Mouse (Mus musculus) lung, adult 2 months (tissue): ENCODE results near the gene Tpm3. TPM values are rescaled to one million over a fixed set of nuclear protein-coding genes. Genes with fewer than 3 reads are reported as not detected.
A peak's percentile ranks its signal among the peaks of the same experiment; 100 is the strongest.

Experiments
- DNase-seq: peaks from one replicate; pipeline ENCODE4 v3.0.0; 2022
- H3K4me1 ChIP-seq: fragments of 200-500 bp; 2 replicates; pipeline ENCODE4 v1.6.1; 2011; ENCODE audit warnings: low read length; ENCODE audit not compliant: control insufficient read depth, insufficient read depth
- H3K4me3 ChIP-seq: fragments of 200-500 bp; replicated peaks from 2 replicates; pipeline ENCODE3; 2011; ENCODE audit warnings: low read depth, mild to moderate bottlenecking, control low read depth, low read length; ENCODE audit errors: extremely low read depth
- CTCF ChIP-seq: fragments of 200-500 bp; IDR thresholded peaks from 2 replicates; pipeline ENCODE4 v1.5.1; 2011; ENCODE audit warnings: mild to moderate bottlenecking, low read length, control low read depth; ENCODE audit not compliant: insufficient read depth
- POLR2A ChIP-seq: fragments of 200-500 bp; IDR thresholded peaks from 2 replicates; pipeline ENCODE4 v1.6.1; 2011; ENCODE audit warnings: low read depth, mild to moderate bottlenecking, control low read depth, low read length, borderline replicate concordance; ENCODE audit errors: extremely low read depth
- WGBS: fragments of 180-500 bp; shearing (Covaris S2); methylation state at CpG from one replicate; pipeline ENCODE4 v1.1.7; 2018; 5-methylcytosine and 5-hydroxymethylcytosine counted together
- polyA plus RNA-seq: library from polyadenylated mRNA; depleted of rRNA; stranded (reverse); fragments of >200 nt; gene quantifications from 2 replicates; pipeline ENCODE4 v1.2.3, GENCODE M21; 2012; rRNA removed

Gene Tpm3
- polyA plus RNA-seq, 1 experiment, result 219 TPM

GRCm38 (mm10) chr3:90133331-90133730, 60.9 kb downstream of the Tpm3 start:
- no peak for DNase-seq
- Histone ChIP-seq H3K4me3 (no peak overlapping the region), H3K4me1 (no peaks in the 10 kb centered on the region)
- TF ChIP-seq CTCF (no peak), POLR2A (no peak)
- WGBS, result 87% methylated on average over 1 of the region's 1 CpGs

- no peak for DNase-seq
- TF ChIP-seq CTCF (no peak), POLR2A (no peak)
- WGBS, result 38% methylated on average over 3 of the region's 3 CpGs
- Histone ChIP-seq H3K4me3 (no peak overlapping the region), H3K4me1 (no peaks in the 10 kb centered on the region)
These were observed 62.0 kb downstream of the Tpm3 start for GRCm38 (mm10) chr3:90134483-90134882.

- no peak for TF ChIP-seq CTCF
- no peak for TF ChIP-seq POLR2A
- no peaks in the 10 kb centered on the region for H3K4me1 ChIP-seq
- no peak overlapping the region for H3K4me3 ChIP-seq
- no peak for DNase-seq
- 54% methylated on average over 5 of the region's 5 CpGs for WGBS
These were observed 62.5 kb downstream of the Tpm3 start for GRCm38 (mm10) chr3:90134993-90135392.

GRCm38 (mm10) chr3:90136660-90137059, 64.2 kb downstream of the Tpm3 start:
- 41% methylated on average over 13 of the region's 13 CpGs for WGBS
- Histone ChIP-seq H3K4me1 (no peaks in the 10 kb centered on the region), H3K4me3 (no peak overlapping the region)
- peak; percentile 32 for DNase-seq
- TF ChIP-seq POLR2A (no peak), CTCF (0 out of 2 replicates have a peak, but pooled peaks have one; percentile 25)

GRCm38 (mm10) chr3:90137606-90138005, 65.2 kb downstream of the Tpm3 start:
- DNase-seq, result no peak
- Histone ChIP-seq H3K4me3 (no peak overlapping the region), H3K4me1 (no peaks in the 10 kb centered on the region)
- TF ChIP-seq POLR2A (no peak), CTCF (no peak)
- no CpG with 5 or more reads among the region's 1 CpGs for WGBS

GRCm38 (mm10) chr3:90139962-90140361, 67.5 kb downstream of the Tpm3 start:
- Histone ChIP-seq H3K4me1 (no peaks in the 10 kb centered on the region), H3K4me3 (no peak overlapping the region)
- no peak for TF ChIP-seq POLR2A
- no peak for TF ChIP-seq CTCF
- no peak for DNase-seq
- 87% methylated on average over 3 of the region's 3 CpGs for WGBS

GRCm38 (mm10) chr3:90145461-90145860, 73.0 kb downstream of the Tpm3 start:
- TF ChIP-seq POLR2A, result no peak
- no peak for TF ChIP-seq CTCF
- 52% methylated on average over 3 of the region's 3 CpGs for WGBS
- no peaks in the 10 kb centered on the region for H3K4me1 ChIP-seq
- no peak overlapping the region for H3K4me3 ChIP-seq
- no peak for DNase-seq

- DNase-seq, result no peak
These were observed 74.2 kb downstream of the Tpm3 start for GRCm38 (mm10) chr3:90146651-90147050.

More at GRCm38 (mm10) chr3:90146651-90147050, 74.2 kb downstream of the Tpm3 start:
- no peak for TF ChIP-seq CTCF
- no peak for TF ChIP-seq POLR2A
- WGBS, result 100% methylated on average over 1 of the region's 1 CpGs
- Histone ChIP-seq H3K4me1 (no peaks in the 10 kb centered on the region), H3K4me3 (no peak overlapping the region)

Other genes starting within 250 kb of the Tpm3 start
- gene She, start 241.3 kb upstream of the Tpm3 start, polyA plus RNA-seq, result 15.1 and 16.3 TPM in 2 replicates
- gene Il6ra, start 159.5 kb upstream of the Tpm3 start, polyA plus RNA-seq, result 19.8 and 22.6 TPM in 2 replicates
- 31.9 and 52.7 TPM in 2 replicates for gene Atp8b2, start 109.1 kb upstream of the Tpm3 start, polyA plus RNA-seq
- 30.3 and 42.8 TPM in 2 replicates for gene Hax1, start 73.9 kb upstream of the Tpm3 start, polyA plus RNA-seq
- 34.7 and 47.4 TPM in 2 replicates for gene 4933434E20Rik, start 21.0 kb upstream of the Tpm3 start, polyA plus RNA-seq
- gene Ubap2l, start 20.0 kb upstream of the Tpm3 start, polyA plus RNA-seq, result 91.9 and 95.2 TPM in 2 replicates
- 0.40 and 0.58 TPM in 2 replicates for gene Nup210l, start 31.5 kb downstream of the Tpm3 start, polyA plus RNA-seq
- 725 and 918 TPM in 2 replicates for gene Rps27, start 141.0 kb downstream of the Tpm3 start, polyA plus RNA-seq
- 5.4 and 5.8 TPM in 2 replicates for gene Rab13, start 141.0 kb downstream of the Tpm3 start, polyA plus RNA-seq
- 49.4 and 66.3 TPM in 2 replicates for gene Jtb, start 158.9 kb downstream of the Tpm3 start, polyA plus RNA-seq
- 2.0 TPM in 2 replicates for gene Creb3l4, start 170.9 kb downstream of the Tpm3 start, polyA plus RNA-seq
- gene Slc39a1, start 175.5 kb downstream of the Tpm3 start, polyA plus RNA-seq, result 72.8 and 83.7 TPM in 2 replicates
- gene Crtc2, start 181.5 kb downstream of the Tpm3 start, polyA plus RNA-seq, result 60.2 and 77.4 TPM in 2 replicates
- gene Dennd4b, start 192.5 kb downstream of the Tpm3 start, polyA plus RNA-seq, result 37.5 and 39.6 TPM in 2 replicates
- 21.5 and 26.0 TPM in 2 replicates for gene Gatad2b, start 220.5 kb downstream of the Tpm3 start, polyA plus RNA-seq